Mouse (Mus musculus) liver, embryonic 13.5 days (tissue): ENCODE results near the gene Tra2a. TPM values are rescaled to one million over a fixed set of nuclear protein-coding genes. Genes with fewer than 3 reads are reported as not detected.
A peak's percentile ranks its signal among the peaks of the same experiment; 100 is the strongest.

Experiments
- ATAC-seq: fragments of 200-750 bp; cut with Nextera tagmentation; 2 replicates; pipeline ENCODE4 v1.8.0; 2017; ENCODE audit warnings: low read depth, mild to moderate bottlenecking, moderate number of reproducible peaks, moderate library complexity
- DNase-seq: peaks from one replicate; pipeline ENCODE4 v3.0.0; 2022
- H3K27ac ChIP-seq: fragments of 300-500 bp; sonication (generic); 2 replicates; pipeline ENCODE4 v1.5.1; 2015; ENCODE audit warnings: moderate library complexity, mild to moderate bottlenecking, inconsistent platforms
- H3K27me3 ChIP-seq: fragments of 300-500 bp; sonication (generic); 2 replicates; pipeline ENCODE4 v1.6.1; 2015; ENCODE audit warnings: mild to moderate bottlenecking, inconsistent platforms
- H3K36me3 ChIP-seq: fragments of 300-500 bp; sonication (generic); 2 replicates; pipeline ENCODE4 v1.6.1; 2015; ENCODE audit warnings: mild to moderate bottlenecking, inconsistent platforms
- H3K4me1 ChIP-seq: fragments of 300-500 bp; sonication (generic); replicated peaks from 2 replicates; pipeline ENCODE4 v1.6.1; 2015; ENCODE audit warnings: inconsistent platforms
- H3K4me2 ChIP-seq: fragments of 300-500 bp; sonication (generic); 2 replicates; pipeline ENCODE4 v1.6.1; 2015; ENCODE audit warnings: inconsistent platforms, mild to moderate bottlenecking, moderate library complexity
- H3K4me3 ChIP-seq: fragments of 300-500 bp; sonication (generic); replicated peaks from 2 replicates; pipeline ENCODE4 v1.5.1; 2015; ENCODE audit warnings: mild to moderate bottlenecking, inconsistent platforms
- H3K9ac ChIP-seq: fragments of 300-500 bp; sonication (generic); 2 replicates; pipeline ENCODE4 v1.6.1; 2015; ENCODE audit warnings: mild to moderate bottlenecking, inconsistent platforms
- H3K9me3 ChIP-seq: fragments of 300-500 bp; sonication (generic); replicated peaks from 2 replicates; pipeline ENCODE4 v1.6.1; 2016; ENCODE audit warnings: inconsistent platforms
- WGBS: fragments of 180-500 bp; shearing (Covaris S2); methylation state at CpG from one replicate; pipeline ENCODE4 v1.1.7; 2015; ENCODE audit not compliant: insufficient replicate concordance; 5-methylcytosine and 5-hydroxymethylcytosine counted together
- polyA plus RNA-seq: library from polyadenylated mRNA; unstranded; fragments of >200 nt; fragmentation: Nextera tagmentation; extraction: Ambion mirVana; gene quantifications from 2 replicates; pipeline ENCODE4 v1.2.1, GENCODE M21; 2015

The Tra2a gene
- polyA plus RNA-seq, 1 experiment from 2014 or later, result 51.9 TPM

DNA sequence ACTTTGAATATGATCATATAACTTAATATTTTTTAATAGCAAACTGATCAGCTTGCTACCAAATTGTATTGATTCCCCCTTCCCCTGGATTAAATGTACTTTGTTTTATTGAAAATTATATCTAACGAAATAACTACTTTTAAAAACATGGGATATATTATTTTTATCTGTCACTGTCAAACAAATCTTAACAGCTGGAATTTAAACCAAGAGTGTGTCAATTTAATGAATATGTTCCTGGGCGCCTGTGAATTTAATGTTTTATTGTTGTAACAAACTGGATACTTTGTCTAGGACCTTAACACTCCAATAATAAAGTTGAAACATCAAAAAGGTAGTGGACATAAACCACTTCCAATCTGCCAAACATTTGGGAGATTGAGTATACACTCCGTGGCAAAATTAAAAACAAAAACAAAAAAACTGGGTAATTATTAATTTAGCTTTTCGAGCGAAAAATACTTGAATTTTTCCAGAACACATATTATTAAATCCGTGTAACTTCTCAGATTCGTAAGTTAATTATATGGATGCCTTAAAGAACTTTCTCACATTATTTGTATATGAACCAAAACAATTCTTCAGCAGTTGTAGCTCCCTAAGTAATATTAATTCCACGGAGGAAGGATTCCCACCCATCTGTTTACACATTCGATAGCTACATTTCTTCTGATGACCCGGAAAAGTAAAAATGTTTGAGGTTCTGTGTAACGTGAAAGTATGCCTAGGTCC, 46.9 kb downstream of the Tra2a start:
- H3K9ac ChIP-seq, result peak overlapping the region; percentile 92
- no peak for DNase-seq

GRCm38 (mm10) chr6:49215748-49216585, 47.9 kb downstream of the Tra2a start:
- Histone ChIP-seq H3K9me3 (no peaks in the 10 kb centered on the region), H3K4me1 (peaks cover 38% of the 10 kb centered on the region), H3K9ac (peak overlapping the region; percentile 95), H3K27ac (peak overlapping the region; percentile 98), H3K36me3 (no peaks in the 10 kb centered on the region), H3K27me3 (no peaks in the 10 kb centered on the region), H3K4me2 (peak overlapping the region; percentile 95), H3K4me3 (peak overlapping the region; percentile 81)
- ATAC-seq (no peak), DNase-seq (no peak)
- 1% methylated on average over 14 of the region's 14 CpGs for WGBS

More for the DNA sequence above, 46.9 kb downstream of the Tra2a start:
- Histone ChIP-seq H3K27ac (peak overlapping the region; percentile 99), H3K4me2 (peak overlapping the region; percentile 78), H3K36me3 (no peaks in the 10 kb centered on the region), H3K9me3 (no peaks in the 10 kb centered on the region), H3K4me1 (peaks cover 32% of the 10 kb centered on the region), H3K4me3 (peak overlapping the region; percentile 78), H3K27me3 (no peaks in the 10 kb centered on the region)
- 3% methylated on average over 11 of the region's 11 CpGs for WGBS
- ATAC-seq, result no peak

- DNase-seq (peak; percentile 85), ATAC-seq (peak; percentile 71)
- no peaks in the 10 kb centered on the region for H3K27me3 ChIP-seq
- no peaks in the 10 kb centered on the region for H3K36me3 ChIP-seq
- H3K9ac ChIP-seq, result peak within 1 kb of the TSS; percentile 95
- H3K9me3 ChIP-seq, result no peaks in the 10 kb centered on the region
- under 1% methylated on average over 66 of the region's 68 CpGs for WGBS
- peak within 1 kb of the TSS; percentile 95 for H3K4me2 ChIP-seq
- H3K4me3 ChIP-seq, result peak within 1 kb of the TSS; percentile 81
- peaks cover 41% of the 10 kb centered on the region for H3K4me1 ChIP-seq
- H3K27ac ChIP-seq, result peak within 1 kb of the TSS; percentile 98
These were observed 48.7 kb downstream of the Tra2a start, which contains the start of gene Igf2bp3 for GRCm38 (mm10) chr6:49214928-49215747. TSS of gene Igf2bp3 (minus strand) at chr6:49214957.

DNA sequence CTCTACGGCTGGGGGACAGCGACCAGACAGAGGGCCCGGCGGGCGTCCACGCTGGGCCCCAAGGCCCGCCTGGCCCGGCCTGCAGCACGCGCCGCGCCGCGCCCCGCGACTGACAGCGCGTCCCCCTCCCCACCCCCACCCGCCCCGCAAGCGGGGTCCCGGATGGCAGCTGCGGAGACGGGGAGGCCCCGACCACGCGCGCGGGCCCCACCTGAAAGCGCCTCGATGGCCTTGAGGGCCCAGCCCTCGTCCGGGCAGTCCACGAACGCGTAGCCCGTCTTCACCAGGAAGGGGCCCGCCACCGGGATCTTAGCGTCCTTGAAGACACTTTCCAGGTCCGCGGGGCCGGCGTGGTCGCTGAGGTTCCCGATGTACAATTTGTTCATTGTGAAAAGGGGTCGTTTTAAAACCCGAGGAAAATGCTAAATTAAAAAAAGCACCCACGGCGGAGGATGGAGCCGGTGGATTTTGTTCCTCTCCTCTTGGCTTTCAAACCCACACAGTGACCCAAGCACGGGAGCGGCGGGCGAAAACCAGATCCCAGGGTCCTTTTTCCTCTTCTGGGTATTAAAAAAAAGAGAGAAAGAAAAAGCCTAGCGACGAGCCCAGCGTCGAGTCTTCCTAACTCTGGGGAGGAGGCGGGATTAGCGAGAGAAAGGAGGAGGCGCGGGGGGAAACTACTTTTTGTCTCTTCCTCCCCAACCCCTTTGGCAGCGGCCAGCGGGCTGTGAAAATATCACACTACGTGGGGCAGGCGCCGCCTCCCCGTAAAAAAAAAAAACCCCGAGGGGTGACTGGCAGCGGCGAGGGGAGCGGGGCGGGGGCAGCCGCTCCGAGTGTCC, 49.5 kb downstream of the Tra2a start:
- ATAC-seq, result no peak
- under 1% methylated on average over 76 of the region's 76 CpGs for WGBS
- peak; percentile 48 for DNase-seq

GRCm38 (mm10) chr6:49213581-49214085, 50.2 kb downstream of the Tra2a start:
- peak; percentile 42 for DNase-seq
- 0% methylated on average over 50 of the region's 50 CpGs for WGBS
- ATAC-seq, result no peak

More for the DNA sequence above, 49.5 kb downstream of the Tra2a start:
- Histone ChIP-seq H3K9me3 (no peaks in the 10 kb centered on the region), H3K4me1 (peaks cover 45% of the 10 kb centered on the region), H3K4me2 (peak overlapping the region; percentile 95), H3K36me3 (no peaks in the 10 kb centered on the region), H3K9ac (peak overlapping the region; percentile 95), H3K27me3 (no peaks in the 10 kb centered on the region), H3K4me3 (peak overlapping the region; percentile 81), H3K27ac (peak overlapping the region; percentile 98)

DNA sequence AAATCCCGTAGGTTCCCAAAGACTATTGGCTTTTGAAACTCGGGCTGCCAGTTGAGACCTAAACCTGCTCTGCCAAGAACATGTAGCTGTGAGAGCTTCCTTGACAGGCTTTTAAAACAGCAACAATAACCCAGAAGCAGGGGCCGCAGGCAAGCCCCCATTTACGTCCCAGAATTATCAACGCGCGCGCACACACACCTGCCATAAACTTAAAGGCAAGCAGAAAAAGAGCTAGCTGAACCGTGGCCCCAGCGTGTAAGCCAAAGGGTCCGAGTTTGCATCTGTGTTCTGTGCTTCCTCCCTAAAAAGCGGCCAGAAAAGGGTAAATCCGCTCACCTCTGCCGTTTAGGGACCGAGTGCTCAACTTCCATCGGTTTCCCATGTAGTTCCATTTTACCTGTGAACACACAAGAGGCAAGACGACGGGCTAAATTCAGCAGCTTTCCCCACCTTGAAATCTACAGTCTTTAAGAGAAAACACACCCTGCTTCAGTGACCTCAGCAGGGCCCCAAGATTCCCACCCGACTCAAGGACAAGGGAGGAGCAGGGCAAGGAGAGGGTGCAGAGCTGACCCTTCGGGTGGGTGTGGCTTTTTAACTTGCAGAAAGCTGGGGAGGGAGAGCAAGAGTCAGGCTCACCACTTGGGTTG, 50.8 kb downstream of the Tra2a start:
- H3K27me3 ChIP-seq, result no peaks in the 10 kb centered on the region
- no peak for ATAC-seq
- 0 out of 2 replicates have a peak, but pooled peaks cover 5% of the 10 kb centered on the region for H3K36me3 ChIP-seq
- DNase-seq, result no peak
- WGBS, result 8% methylated on average over 20 of the region's 20 CpGs
- peak overlapping the region; percentile 95 for H3K9ac ChIP-seq
- peaks cover 57% of the 10 kb centered on the region for H3K4me1 ChIP-seq
- H3K9me3 ChIP-seq, result no peaks in the 10 kb centered on the region
- peak overlapping the region; percentile 98 for H3K27ac ChIP-seq
- H3K4me2 ChIP-seq, result peak overlapping the region; percentile 95
- H3K4me3 ChIP-seq, result peak overlapping the region; percentile 81

More at GRCm38 (mm10) chr6:49213581-49214085, 50.2 kb downstream of the Tra2a start:
- 0 out of 2 replicates have a peak, but pooled peaks cover 2% of the 10 kb centered on the region for H3K36me3 ChIP-seq
- peaks cover 51% of the 10 kb centered on the region for H3K4me1 ChIP-seq
- no peaks in the 10 kb centered on the region for H3K9me3 ChIP-seq
- peak overlapping the region; percentile 95 for H3K4me2 ChIP-seq
- H3K4me3 ChIP-seq, result peak overlapping the region; percentile 81
- peak overlapping the region; percentile 95 for H3K9ac ChIP-seq
- no peaks in the 10 kb centered on the region for H3K27me3 ChIP-seq
- peak overlapping the region; percentile 98 for H3K27ac ChIP-seq

DNA sequence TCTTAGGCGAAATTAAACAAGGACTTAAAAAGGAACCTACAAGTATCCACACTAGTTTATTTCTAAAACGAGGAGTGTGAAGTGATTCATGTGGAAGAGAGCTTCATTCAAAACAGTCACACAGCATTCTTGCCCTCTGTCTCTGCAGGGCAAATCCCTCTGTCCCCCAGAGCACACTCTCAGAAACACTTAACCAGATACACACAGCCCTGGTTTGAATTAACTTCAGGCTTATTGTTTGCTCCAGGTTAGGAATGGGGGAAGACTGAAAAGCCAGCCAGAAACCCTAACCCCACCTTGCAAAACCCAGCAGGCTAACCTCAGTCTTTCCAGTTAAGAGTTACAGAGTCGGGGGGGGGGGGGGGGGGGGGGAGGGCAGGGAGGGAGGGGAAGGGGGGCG, 51.7 kb downstream of the Tra2a start:
- H3K4me1 ChIP-seq, result peaks cover 65% of the 10 kb centered on the region
- peak overlapping the region; percentile 81; the same call in 1 of the 2 replicates for H3K4me3 ChIP-seq
- no peak overlapping the region; the same call in 1 of the 2 replicates for H3K9ac ChIP-seq
- ATAC-seq (no peak), DNase-seq (no peak)
- no peak overlapping the region for H3K27ac ChIP-seq
- 0 out of 2 replicates have a peak, but pooled peaks cover 5% of the 10 kb centered on the region for H3K36me3 ChIP-seq
- H3K9me3 ChIP-seq, result no peaks in the 10 kb centered on the region
- 27% methylated on average over 3 of the region's 4 CpGs for whole genome bisulfite sequencing
- H3K27me3 ChIP-seq, result no peaks in the 10 kb centered on the region
- peak overlapping the region; percentile 95 for H3K4me2 ChIP-seq

DNA sequence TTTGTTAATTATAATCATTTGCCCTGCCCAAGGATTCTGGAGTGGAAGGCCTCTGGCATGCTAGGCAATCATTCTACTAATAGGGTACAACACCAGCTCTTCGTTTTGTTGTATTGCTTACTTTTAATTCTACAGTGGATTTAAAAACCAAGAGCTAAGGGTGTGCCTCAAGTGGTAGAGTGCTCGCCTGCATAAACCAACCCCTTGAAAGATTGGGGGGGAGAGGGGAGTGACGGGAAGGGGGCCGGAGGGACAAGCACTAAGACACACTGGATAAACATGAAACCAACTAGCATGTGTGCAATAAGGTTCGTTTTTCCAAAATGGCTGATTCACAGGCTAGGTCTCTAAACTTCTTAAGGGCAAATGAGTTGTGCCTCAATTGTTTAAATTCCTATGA, 52.2 kb downstream of the Tra2a start:
- no peaks in the 10 kb centered on the region for H3K27me3 ChIP-seq
- ATAC-seq (no peak), DNase-seq (no peak)
- H3K4me1 ChIP-seq, result peaks cover 66% of the 10 kb centered on the region
- H3K4me2 ChIP-seq, result peak overlapping the region; percentile 30
- WGBS, result 40% methylated on average over 5 of the region's 5 CpGs
- H3K9ac ChIP-seq, result no peak overlapping the region
- no peaks in the 10 kb centered on the region for H3K9me3 ChIP-seq
- peak overlapping the region; percentile 62 for H3K27ac ChIP-seq
- H3K36me3 ChIP-seq, result peaks cover 7% of the 10 kb centered on the region
- peak overlapping the region; percentile 18; the same call in 1 of the 2 replicates for H3K4me3 ChIP-seq

GRCm38 (mm10) chr6:49209881-49210854, 53.7 kb downstream of the Tra2a start:
- Histone ChIP-seq H3K9ac (0 out of 2 replicates have a peak overlapping the region, but pooled peaks have one; percentile 1), H3K4me1 (peaks cover 70% of the 10 kb centered on the region), H3K4me3 (peak overlapping the region; percentile 6), H3K27ac (peak overlapping the region; percentile 62), H3K27me3 (no peaks in the 10 kb centered on the region), H3K4me2 (peak overlapping the region; percentile 39), H3K36me3 (peaks cover 18% of the 10 kb centered on the region), H3K9me3 (no peaks in the 10 kb centered on the region)
- 24% methylated on average over 14 of the region's 14 CpGs for WGBS
- ATAC-seq, result peak; percentile 8; the same call in 1 of the 2 replicates
- DNase-seq, result peak; percentile 35
